Mouse (Mus musculus) cortical plate, adult 2 months (tissue): ENCODE data around the gene Stard7.

Experiments
- CTCF ChIP-seq: fragments of 200-500 bp; IDR thresholded peaks from 2 replicates; pipeline ENCODE4 v1.5.1; 2011; ENCODE audit warnings: mild to moderate bottlenecking, control low read depth, low read length; ENCODE audit not compliant: insufficient read depth; ENCODE audit errors: extremely low read depth
- POLR2A ChIP-seq: fragments of 200-500 bp; IDR thresholded peaks from 2 replicates; pipeline ENCODE4 v1.6.1; 2011; ENCODE audit warnings: mild to moderate bottlenecking, low read length, control low read depth; ENCODE audit not compliant: insufficient read depth; ENCODE audit errors: extremely low read depth

DNA sequence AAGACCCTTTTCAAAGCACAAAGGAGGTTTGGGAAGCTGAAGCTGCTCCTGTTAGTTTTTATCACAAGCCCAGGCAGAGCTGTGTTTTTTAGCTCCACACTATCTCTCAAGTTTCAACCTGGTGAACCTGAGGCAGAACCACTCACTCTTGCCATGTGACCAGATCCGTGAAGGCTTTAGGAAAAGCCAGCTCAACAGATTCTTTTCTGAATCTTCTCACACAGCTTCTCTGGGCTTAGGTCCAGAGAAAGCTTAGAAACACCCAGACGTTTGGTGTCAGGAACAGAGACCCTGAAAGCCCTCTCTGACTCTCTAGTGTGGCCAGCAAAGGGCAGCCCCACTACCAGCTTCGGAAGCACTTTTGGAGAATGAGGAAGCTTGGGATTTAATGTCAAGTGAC, 18.6 kb upstream of the Stard7 start:
- TF ChIP-seq POLR2A: no peak
- no peak for TF ChIP-seq CTCF
